Mouse (Mus musculus): ENCODE data around the gene Gm3402. TPM values are rescaled to one million over a fixed set of nuclear protein-coding genes. Genes with fewer than 3 reads are reported as not detected.
"Not testable (repeated sequence)": the region's sequence is repeated elsewhere in the genome, so short reads cannot be mapped to it uniquely, and the experiment has no call there.

The Gm3402 gene
- not detected in 2 replicates for polyA plus RNA-seq (2015; fragmentation: Nextera tagmentation; extraction: Ambion mirVana)

- not testable (repeated sequence) for H3K36me3 ChIP-seq (ENCODE audit: control insufficient read depth, insufficient read depth, low read length); H3K4me1 ChIP-seq (replicated peaks; ENCODE audit: control insufficient read depth, insufficient read depth); DNase-seq (ENCODE audit: low spot score); H3K4me3 ChIP-seq (ENCODE audit: low read depth, low read length); H3K27ac ChIP-seq (replicated peaks); H3K4me2 ChIP-seq (replicated peaks; ENCODE audit: low read depth); H3K27me3 ChIP-seq (ENCODE audit: control insufficient read depth, insufficient read depth, low read length); H3K9ac ChIP-seq (ENCODE audit: low read length); H3K9me3 ChIP-seq (ENCODE audit: control insufficient read depth, low read length); ATAC-seq (ENCODE audit: low FRiP score, low TSS enrichment)
- no CpG with 5 or more reads among the region's 5 CpGs for WGBS
These were observed at the start of gene Gm3402 for GRCm38 (mm10) chr5:146513823-146514222. Gene Gm3402, plus strand, starts transcription at chr5:146514123.

- Histone ChIP-seq H3K27ac (replicated peaks) (no peak overlapping the region), H3K4me3 (ENCODE audit: low read depth, low read length) (no peak overlapping the region), H3K4me2 (replicated peaks; ENCODE audit: low read depth) (no peak overlapping the region), H3K27me3 (ENCODE audit: control insufficient read depth, insufficient read depth, low read length) (no peaks in the 10 kb centered on the region), H3K36me3 (ENCODE audit: control insufficient read depth, insufficient read depth, low read length) (no peaks in the 10 kb centered on the region), H3K9ac (ENCODE audit: low read length) (no peak overlapping the region), H3K4me1 (replicated peaks; ENCODE audit: control insufficient read depth, insufficient read depth) (no peaks in the 10 kb centered on the region), H3K9me3 (ENCODE audit: control insufficient read depth, low read length) (no peaks in the 10 kb centered on the region)
- no peak for DNase-seq (ENCODE audit: low spot score)
- no peak for ATAC-seq (ENCODE audit: low FRiP score, low TSS enrichment)
- WGBS = 92% methylated on average over 19 of the region's 19 CpGs
- TF ChIP-seq CTCF (IDR thresholded peaks at IDR 0.05; ENCODE audit: low read depth) (no peak), EP300 (optimal IDR thresholded peaks at IDR 0.05) (no peak)
These were observed 47.3 kb upstream of the Gm3402 start for GRCm38 (mm10) chr5:146466663-146467062.

- Histone ChIP-seq H3K9ac (ENCODE audit: low read length) (no peak overlapping the region), H3K4me3 (ENCODE audit: low read depth, low read length) (no peak overlapping the region), H3K4me2 (replicated peaks; ENCODE audit: low read depth) (no peak overlapping the region), H3K27ac (replicated peaks) (no peak overlapping the region), H3K9me3 (ENCODE audit: control insufficient read depth, low read length) (no peaks in the 10 kb centered on the region), H3K4me1 (replicated peaks; ENCODE audit: control insufficient read depth, insufficient read depth) (no peaks in the 10 kb centered on the region), H3K27me3 (ENCODE audit: control insufficient read depth, insufficient read depth, low read length) (no peaks in the 10 kb centered on the region), H3K36me3 (ENCODE audit: control insufficient read depth, insufficient read depth, low read length) (no peaks in the 10 kb centered on the region)
- no peak for TF ChIP-seq CTCF (IDR thresholded peaks at IDR 0.05; ENCODE audit: low read depth)
- TF ChIP-seq EP300 (optimal IDR thresholded peaks at IDR 0.05) = no peak
- WGBS = 93% methylated on average over 8 of the region's 9 CpGs
- ATAC-seq (ENCODE audit: low FRiP score, low TSS enrichment) (no peak), DNase-seq (ENCODE audit: low spot score) (no peak)
These were observed 45.6 kb upstream of the Gm3402 start for GRCm38 (mm10) chr5:146468311-146468710.

GRCm38 (mm10) chr5:146470821-146471220 is 43.1 kb upstream of the Gm3402 start:
- Histone ChIP-seq H3K4me3 (ENCODE audit: low read depth, low read length) (no peak overlapping the region), H3K27ac (replicated peaks) (no peak overlapping the region), H3K9me3 (ENCODE audit: control insufficient read depth, low read length) (no peaks in the 10 kb centered on the region), H3K27me3 (ENCODE audit: control insufficient read depth, insufficient read depth, low read length) (no peaks in the 10 kb centered on the region), H3K36me3 (ENCODE audit: control insufficient read depth, insufficient read depth, low read length) (no peaks in the 10 kb centered on the region), H3K4me2 (replicated peaks; ENCODE audit: low read depth) (no peak overlapping the region), H3K9ac (ENCODE audit: low read length) (no peak overlapping the region), H3K4me1 (replicated peaks; ENCODE audit: control insufficient read depth, insufficient read depth) (no peaks in the 10 kb centered on the region)
- TF ChIP-seq EP300 (optimal IDR thresholded peaks at IDR 0.05) (no peak), CTCF (IDR thresholded peaks at IDR 0.05; ENCODE audit: low read depth) (no peak)
- no peak for DNase-seq (ENCODE audit: low spot score)
- no peak for ATAC-seq (ENCODE audit: low FRiP score, low TSS enrichment)
- 75% methylated on average over 9 of the region's 9 CpGs for WGBS

GRCm38 (mm10) chr5:146471311-146471710 is 42.6 kb upstream of the Gm3402 start:
- Histone ChIP-seq H3K27ac (replicated peaks) (no peak overlapping the region), H3K4me3 (ENCODE audit: low read depth, low read length) (no peak overlapping the region), H3K36me3 (ENCODE audit: control insufficient read depth, insufficient read depth, low read length) (no peaks in the 10 kb centered on the region), H3K9me3 (ENCODE audit: control insufficient read depth, low read length) (no peaks in the 10 kb centered on the region), H3K9ac (ENCODE audit: low read length) (no peak overlapping the region), H3K4me2 (replicated peaks; ENCODE audit: low read depth) (no peak overlapping the region), H3K27me3 (ENCODE audit: control insufficient read depth, insufficient read depth, low read length) (no peaks in the 10 kb centered on the region), H3K4me1 (replicated peaks; ENCODE audit: control insufficient read depth, insufficient read depth) (no peaks in the 10 kb centered on the region)
- 72% methylated on average over 5 of the region's 5 CpGs for WGBS
- ATAC-seq (ENCODE audit: low FRiP score, low TSS enrichment) = no peak
- TF ChIP-seq EP300 (optimal IDR thresholded peaks at IDR 0.05) (no peak), CTCF (IDR thresholded peaks at IDR 0.05; ENCODE audit: low read depth) (no peak)
- DNase-seq (ENCODE audit: low spot score) = no peak

GRCm38 (mm10) chr5:146471821-146472220 is 42.1 kb upstream of the Gm3402 start:
- H3K4me3 ChIP-seq (ENCODE audit: low read depth, low read length) = no peak overlapping the region
- whole genome bisulfite sequencing = 91% methylated on average over 12 of the region's 12 CpGs
- no peaks in the 10 kb centered on the region for H3K36me3 ChIP-seq (ENCODE audit: control insufficient read depth, insufficient read depth, low read length)
- H3K27me3 ChIP-seq (ENCODE audit: control insufficient read depth, insufficient read depth, low read length) = no peaks in the 10 kb centered on the region
- H3K9ac ChIP-seq (ENCODE audit: low read length) = no peak overlapping the region
- no peak overlapping the region for H3K4me2 ChIP-seq (replicated peaks; ENCODE audit: low read depth)
- DNase-seq (ENCODE audit: low spot score) (no peak), ATAC-seq (ENCODE audit: low FRiP score, low TSS enrichment) (no peak)
- no peak overlapping the region for H3K27ac ChIP-seq (replicated peaks)
- H3K9me3 ChIP-seq (ENCODE audit: control insufficient read depth, low read length) = no peaks in the 10 kb centered on the region
- no peak for TF ChIP-seq EP300 (optimal IDR thresholded peaks at IDR 0.05)
- no peak for TF ChIP-seq CTCF (IDR thresholded peaks at IDR 0.05; ENCODE audit: low read depth)
- H3K4me1 ChIP-seq (replicated peaks; ENCODE audit: control insufficient read depth, insufficient read depth) = no peaks in the 10 kb centered on the region
